Mouse (Mus musculus): ENCODE measurements around the gene Insm1. TPM values are rescaled to one million over a fixed set of nuclear protein-coding genes. Genes with fewer than 3 reads are reported as not detected.
A peak's percentile ranks its signal among the peaks of the same experiment; 100 is the strongest.

The Insm1 gene
- total RNA-seq, 2 experiments from 2014 or later: 7.2 to 8.4 TPM

DNA sequence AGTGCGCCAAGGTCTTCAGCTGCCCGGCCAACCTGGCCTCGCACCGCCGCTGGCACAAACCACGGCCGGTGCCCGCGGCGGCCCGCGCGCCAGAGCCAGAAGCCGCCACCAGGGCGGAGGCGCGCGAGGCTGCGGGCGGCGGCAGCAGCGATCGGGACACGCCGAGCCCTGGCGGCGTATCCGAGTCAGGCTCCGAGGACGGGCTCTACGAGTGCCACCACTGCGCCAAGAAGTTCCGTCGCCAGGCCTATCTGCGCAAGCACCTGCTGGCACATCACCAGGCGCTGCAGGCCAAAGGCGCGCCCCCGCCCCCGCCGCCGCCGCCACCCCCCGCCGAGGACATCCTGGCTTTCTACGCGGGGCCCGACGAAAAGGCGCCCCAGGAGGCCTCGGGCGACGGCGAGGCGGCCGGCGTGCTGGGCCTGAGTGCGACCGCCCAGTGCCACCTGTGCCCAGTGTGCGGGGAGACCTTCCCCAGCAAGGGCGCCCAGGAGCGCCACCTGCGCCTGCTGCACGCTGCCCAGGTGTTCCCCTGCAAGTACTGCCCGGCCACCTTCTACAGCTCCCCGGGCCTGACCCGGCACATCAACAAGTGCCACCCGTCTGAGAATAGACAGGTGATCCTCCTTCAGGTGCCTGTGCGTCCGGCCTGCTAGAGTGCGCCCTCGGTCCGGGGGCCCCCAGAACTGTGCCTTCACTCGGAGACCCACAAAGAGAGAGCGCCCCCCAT lies 1.6 kb downstream of the Insm1 start:
- DNase-seq (ENCODE audit: low spot score in 2 of 2): no peak

- DNase-seq (ENCODE audit: low spot score in 2 of 2): no peak
Observed at GRCm38 (mm10) chr2:146224141-146224540, 2.4 kb downstream of the Insm1 start.

- DNase-seq (ENCODE audit: low spot score in 2 of 2): no peak
Observed at GRCm38 (mm10) chr2:146225818-146226217, 4.1 kb downstream of the Insm1 start.

DNA sequence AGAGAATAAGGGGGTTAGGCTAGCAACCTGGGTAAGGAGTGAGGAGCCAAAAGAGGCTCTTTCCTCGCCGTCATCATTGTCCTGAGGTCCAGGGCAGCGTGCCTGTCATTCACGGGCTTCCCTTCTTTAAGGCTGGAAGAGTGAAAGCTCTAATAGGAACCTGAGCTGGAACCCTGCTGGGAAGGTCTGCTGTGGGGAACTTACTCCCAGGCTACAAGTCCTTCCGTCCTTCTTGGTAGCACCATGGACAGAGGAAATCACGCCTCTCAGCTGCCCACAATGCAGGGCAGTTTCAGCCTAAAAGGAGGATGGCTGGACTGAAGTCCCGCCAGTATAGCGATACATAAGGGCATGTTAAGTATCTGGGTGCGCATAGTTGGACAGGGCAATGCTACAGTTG lies 4.8 kb downstream of the Insm1 start:
- no peak for DNase-seq (ENCODE audit: low spot score in 2 of 2)

DNA sequence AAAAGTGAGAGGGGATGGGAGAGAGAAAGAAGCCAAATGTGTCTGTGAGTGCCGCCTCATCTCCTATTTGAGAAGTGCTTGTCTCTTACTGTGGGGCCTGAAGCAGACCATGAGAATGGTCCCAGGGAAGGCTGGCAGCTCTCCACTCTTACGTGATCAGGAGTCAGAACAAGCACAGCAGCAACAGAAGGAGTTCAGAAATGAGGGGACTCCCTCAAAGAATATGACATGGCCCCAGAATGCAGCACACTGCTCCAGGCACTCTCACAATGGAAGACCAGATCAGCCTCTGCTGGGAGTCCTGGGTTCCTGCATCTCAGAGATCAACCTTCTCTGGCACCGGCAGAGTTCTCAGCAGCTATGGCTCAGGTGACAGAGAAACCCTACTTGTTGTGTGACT lies 5.9 kb downstream of the Insm1 start:
- DNase-seq (ENCODE audit: low spot score in 2 of 2): no peak

DNA sequence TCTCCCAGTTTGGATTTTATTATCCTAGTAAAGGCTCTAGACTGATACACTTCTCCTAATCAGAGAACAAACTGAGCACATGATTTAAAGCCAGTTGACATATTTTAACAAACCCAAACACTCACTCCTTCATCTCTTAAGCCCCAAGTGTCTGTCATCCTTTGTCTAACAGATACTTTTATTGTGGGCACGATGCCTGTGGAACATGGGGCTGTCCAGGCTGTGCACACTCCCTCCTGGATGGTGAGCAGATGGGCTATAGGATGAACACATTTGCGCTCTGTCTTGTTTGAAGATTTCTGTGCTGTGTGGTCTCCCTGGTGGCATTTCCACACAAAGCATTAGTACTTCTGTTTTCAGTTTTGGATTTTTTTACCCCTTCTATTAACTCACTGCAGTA lies 6.7 kb downstream of the Insm1 start:
- DNase-seq (ENCODE audit: low spot score in 2 of 2): no peak

DNA sequence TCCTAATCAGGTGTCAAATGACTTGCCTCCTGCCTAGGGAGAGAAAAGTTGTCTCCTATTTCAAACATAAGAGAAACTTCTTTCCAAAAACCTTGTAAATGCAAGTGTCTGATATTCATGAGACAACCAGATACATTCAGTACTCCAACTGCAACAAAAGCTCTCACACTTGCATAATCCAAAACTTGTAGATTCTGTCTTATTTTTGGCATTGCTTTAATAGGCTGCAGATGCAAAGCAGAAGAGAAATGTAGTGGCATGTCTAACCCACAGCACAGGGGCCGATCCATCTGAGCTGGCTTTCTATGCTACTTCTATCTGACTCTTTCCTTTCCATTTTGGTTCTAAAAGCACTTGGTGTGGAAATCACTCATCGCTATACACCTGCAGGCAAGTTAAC lies 9.8 kb downstream of the Insm1 start:
- DNase-seq (ENCODE audit: low spot score in 2 of 2): no peak

DNA sequence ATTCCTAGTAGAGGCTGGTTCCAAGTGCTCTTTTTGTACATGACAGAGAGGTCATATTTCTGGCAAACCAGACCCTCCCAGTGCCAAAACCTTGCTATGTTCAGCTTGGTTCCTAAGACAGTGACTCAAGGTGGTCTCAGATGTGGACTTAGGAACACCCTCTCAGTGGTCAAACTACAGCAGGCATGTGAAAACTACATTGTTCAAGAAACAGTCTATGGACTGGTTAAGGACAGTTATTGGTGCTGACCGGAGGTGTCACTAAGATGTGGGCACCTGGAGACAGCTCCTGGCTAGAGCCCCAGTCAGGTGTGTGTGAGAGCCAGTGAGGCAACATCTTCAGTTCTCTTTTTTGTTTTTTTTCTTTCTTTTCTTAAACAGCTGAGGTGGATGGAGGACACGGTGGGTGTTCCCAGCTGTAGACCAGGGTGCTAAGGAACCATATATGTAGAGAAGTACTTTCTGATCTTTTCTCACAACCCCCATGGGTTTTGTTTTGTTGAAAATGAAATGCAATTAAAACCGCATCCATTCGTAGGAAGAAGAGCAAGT lies 17.6 kb downstream of the Insm1 start:
- DNase-seq (ENCODE audit: low spot score in 2 of 2): no peak

DNA sequence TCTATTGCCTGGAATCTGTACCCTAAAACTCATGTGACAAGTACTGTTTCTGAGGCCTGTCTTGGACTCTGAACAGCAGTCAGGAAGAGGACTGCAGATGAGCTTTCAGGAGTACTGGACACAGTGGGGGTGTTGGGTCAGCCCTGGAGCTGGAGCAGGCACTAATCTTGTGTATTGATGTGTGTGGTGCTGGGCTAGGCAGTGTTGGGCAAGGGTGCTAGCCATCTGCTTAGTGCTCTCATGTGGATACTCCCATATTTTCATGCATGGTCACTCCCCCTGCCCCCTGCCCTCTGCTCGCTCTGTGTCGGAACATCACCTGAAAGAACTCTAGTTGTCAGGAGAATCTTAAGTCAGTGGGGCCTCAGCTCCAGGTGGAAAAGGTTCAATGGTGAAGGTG lies 22.3 kb downstream of the Insm1 start:
- DNase-seq (ENCODE audit: low spot score in 2 of 2): no peak

- DNase-seq (ENCODE audit: low spot score in 2 of 2): no peak
Observed at GRCm38 (mm10) chr2:146245401-146245800, 23.7 kb downstream of the Insm1 start.

- DNase-seq (ENCODE audit: low spot score in 2 of 2): no peak
Observed at GRCm38 (mm10) chr2:146246409-146247075, 24.8 kb downstream of the Insm1 start.

GRCm38 (mm10) chr2:146247576-146247975 lies 25.9 kb downstream of the Insm1 start:
- no peak for DNase-seq (ENCODE audit: low spot score in 2 of 2)

DNA sequence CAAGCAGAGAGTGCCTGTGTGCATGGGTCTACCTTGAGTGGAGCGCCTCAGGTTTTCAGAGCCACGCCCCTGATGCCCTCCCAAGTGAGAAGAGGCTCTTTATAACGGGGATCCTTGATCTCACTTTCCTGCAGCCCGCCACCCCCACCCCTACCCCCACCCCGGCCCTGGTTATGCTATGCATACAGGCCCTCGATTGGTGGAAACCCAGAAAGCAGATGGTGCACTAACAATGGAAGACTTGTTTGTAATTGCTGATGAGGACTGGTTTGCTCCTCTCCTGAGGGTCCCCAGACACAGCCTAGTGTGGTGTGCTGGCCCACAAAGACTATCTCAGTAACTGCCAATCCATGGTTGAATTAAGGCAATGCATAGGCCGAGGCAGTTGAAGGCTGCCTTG lies 27.3 kb downstream of the Insm1 start:
- no peak for DNase-seq (ENCODE audit: low spot score in 2 of 2)

DNA sequence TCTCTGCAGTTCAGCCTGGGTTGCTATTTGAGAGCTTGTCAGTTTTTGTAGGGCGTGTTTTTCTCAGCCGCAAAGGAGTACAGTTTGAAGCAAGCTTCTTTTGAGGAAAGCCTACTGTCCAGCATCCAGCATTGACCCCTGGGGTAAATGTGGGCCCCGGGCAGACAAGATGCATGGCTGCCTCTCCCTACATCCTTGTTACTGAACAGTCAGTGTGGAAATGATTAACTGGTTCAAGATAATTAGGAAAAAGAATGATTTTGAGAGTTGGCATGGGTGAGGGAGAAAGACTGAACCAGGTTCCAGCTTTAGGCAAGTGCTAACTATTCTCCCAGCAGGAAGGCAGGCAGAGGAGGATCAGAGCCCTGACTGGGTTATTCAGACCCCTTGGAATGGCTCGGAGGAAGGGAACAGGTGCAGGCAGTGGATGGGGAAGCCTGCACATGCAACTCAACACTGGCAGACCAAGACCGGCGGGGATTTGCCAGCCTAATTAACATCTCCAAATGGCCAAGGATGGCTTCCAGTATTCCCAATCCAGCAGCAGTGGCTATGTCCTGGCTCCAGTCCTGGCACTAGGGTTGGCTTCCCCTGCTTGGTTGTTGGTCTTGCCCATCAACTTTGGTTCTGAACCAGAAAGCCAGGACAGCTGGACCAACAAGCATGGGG lies 28.6 kb downstream of the Insm1 start:
- DNase-seq (ENCODE audit: low spot score in 2 of 2): peak in 1 of 2 experiments; percentile 76

GRCm38 (mm10) chr2:146254387-146254786 lies 32.7 kb downstream of the Insm1 start:
- DNase-seq (ENCODE audit: low spot score in 2 of 2): no peak

DNA sequence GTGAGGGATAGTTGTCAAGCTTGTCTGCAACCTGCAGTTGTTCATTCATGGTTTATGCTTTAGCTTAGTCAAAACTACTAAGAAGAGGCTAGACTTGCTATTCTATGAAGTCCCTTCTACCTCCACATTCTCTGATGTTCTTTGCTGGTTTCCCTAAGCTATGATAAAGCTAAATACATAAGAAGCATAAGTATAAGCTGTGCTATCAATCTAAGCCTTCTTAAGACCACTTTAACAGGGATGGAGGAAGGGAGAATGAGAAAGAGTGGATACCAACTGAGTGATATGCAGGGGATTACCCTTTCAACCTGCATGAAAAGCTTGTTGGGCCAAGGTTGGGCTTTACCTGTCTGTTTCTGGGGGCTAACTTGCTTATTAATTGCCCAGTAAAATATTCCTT lies 33.9 kb downstream of the Insm1 start:
- no peak for DNase-seq (ENCODE audit: low spot score in 2 of 2)

- DNase-seq (ENCODE audit: low spot score in 2 of 2): peak in 1 of 2 experiments; percentile 31
Observed at GRCm38 (mm10) chr2:146256321-146256875, 34.7 kb downstream of the Insm1 start.

DNA sequence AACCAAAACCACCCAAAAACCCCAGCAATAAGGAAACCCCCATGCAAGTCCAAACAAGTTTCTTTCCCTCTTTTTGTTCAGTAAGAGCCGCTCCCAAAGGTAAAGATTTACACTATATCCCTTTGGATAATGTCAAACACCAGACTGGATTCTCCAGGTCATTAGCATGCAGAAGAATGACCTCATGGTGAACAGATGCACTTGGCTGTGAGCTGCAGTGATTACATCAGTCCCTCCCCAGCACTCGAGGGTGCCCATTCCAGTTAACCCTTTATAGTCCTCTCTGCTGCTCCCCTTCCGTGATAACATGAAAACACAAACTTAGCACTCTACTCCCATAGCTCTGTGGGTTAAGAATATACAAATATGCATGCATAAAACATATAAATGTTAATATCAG lies 35.3 kb downstream of the Insm1 start:
- no peak for DNase-seq (ENCODE audit: low spot score in 2 of 2)

DNA sequence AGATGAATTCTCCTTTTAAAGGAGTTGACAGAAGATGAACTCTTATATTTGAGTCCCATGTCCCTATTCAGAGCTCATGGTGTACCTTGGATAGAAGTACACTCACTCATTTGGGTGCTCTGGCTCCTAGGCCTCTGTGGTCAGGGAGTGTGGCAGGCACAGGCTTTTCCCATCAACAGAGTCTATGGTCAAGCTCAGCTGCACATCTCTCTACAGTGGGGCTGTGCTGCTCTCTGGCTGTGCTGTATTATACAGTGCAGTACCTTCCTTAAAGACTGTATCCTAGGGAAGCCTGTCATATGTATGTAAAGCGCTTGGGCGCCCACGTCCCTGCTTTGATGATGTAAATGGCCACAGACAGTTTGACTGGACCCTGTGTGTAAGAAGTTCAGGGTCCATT lies 35.9 kb downstream of the Insm1 start:
- no peak for DNase-seq (ENCODE audit: low spot score in 2 of 2)

DNA sequence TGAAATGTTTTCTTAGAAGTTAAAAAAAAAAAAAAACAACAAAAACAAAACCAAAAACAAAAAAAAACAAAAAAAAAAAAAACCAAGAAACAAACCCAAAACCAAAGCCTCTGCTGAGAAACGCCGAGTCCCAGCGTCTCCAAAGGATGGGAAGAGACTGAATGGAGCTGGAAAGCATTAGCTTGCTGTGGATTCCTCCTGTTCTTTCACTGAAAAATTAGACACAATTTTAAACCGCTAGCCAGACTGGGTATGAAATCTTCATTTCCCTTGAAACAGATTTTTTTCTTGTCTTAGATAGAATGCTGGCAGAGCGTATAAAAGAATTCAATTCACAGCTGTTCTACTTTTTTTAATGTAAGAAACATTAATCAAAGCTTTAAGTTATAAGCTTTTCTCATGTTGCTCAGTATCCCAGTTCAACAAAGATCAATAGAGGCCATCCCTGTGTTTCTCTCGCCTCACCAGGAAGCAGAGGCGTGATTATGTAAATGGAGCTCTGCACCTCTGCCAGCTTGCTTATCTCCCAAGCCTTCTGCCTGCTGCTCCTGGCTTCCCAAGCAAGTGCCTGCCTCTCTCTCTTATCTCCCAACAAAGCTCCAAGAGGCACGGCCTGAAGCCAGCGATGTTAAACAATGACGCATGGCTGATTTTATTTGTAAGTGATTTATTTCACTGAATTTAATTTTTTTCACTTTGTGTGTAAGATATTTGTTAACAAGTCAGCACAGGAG lies 37.2 kb downstream of the Insm1 start:
- peak in 1 of 2 experiments; percentile 41 for DNase-seq (ENCODE audit: low spot score in 2 of 2)
